Mouse (Mus musculus) T-helper 17 cell (primary cell): ENCODE results near the gene Rapgef3.

Experiments
- in situ Hi-C, 2 experiments: fragments of 300-600 bp; cut with MboI, MseI; formaldehyde crosslinking; loops; 1 replicate in 1 of 2; 2 replicates in 1 of 2; pipeline ENCODE4 v1.15.1; 2025; ENCODE audit warnings: high pct_unique_total_duplicates in 2 of 2

The Rapgef3 gene

GRCm38 (mm10) chr15:97767280-97768186 lies at the start of gene Rapgef3:
Gene Rapgef3, minus strand, starts transcription at chr15:97767972.
- in situ Hi-C loops, result loop anchor here in 1 of 2 experiments (10.0 kb wide), 1 partner anchor 53 kb away; no protein-coding TSS in a partner anchor

GRCm38 (mm10) chr15:97816199-97816994 lies 48.6 kb upstream of the Rapgef3 start:
- in situ Hi-C loops, result no loop called here

- in situ Hi-C loops, result no loop called here
Observed at GRCm38 (mm10) chr15:97815254-97815653, 47.5 kb upstream of the Rapgef3 start.

DNA sequence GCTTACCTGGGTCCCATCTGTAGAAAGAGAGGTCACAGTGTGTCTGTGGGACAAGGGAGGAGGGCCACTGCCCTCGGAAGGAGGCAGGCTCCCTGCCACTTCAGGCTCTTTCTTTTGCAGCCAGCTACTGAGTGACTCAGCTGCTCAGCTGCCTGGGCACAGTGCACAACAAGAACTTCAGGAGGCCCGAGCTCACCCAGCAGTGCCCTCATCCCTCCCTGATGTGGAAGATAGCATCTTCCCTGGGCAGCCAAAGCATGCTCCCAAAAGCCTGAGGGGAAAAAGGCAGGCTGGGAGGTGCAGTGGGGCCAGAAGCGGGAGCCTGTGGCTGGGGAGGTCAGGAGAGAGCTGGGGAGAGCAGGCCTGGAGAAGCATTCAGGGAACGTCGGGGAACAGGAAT lies 46.9 kb upstream of the Rapgef3 start:
- in situ Hi-C loops, result no loop called here

DNA sequence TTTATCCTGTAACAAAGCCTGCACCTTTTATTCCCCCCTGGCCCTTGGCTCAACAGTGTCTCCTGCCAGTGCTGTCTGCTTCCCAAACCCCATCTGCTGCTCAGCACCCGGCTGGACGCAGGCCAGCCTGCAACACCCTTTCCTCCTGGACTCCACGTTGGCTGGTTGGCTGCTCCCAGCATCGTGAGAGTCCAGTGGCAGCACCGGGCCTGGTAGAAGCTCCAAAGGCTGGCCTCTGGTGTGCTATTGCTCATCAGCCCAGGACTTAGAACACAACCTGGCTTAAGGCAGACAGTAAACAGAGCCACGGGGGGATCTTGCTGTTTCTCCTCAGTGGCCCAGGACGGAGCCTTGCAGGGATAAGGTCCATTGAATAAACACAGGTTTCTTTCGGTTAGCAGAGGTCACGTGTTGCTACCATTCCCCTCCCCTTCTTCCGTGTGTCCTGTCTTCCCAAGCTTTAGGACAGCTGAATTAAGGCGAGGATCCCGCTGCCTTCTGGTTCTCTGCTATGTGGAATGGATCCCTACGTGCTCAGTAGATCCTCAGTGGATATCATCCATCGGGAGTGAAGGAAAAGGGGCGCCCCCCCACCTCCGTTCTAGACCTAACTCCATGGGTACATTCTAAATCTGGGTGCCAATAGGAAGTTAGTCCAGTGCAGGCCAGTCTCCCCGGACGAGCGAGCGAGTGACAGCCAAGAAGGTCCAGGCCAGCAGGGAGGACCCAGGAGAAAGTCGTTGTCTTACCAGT lies 45.9 kb upstream of the Rapgef3 start:
- in situ Hi-C loops, result no loop called here

GRCm38 (mm10) chr15:97812875-97813274 lies 45.1 kb upstream of the Rapgef3 start:
- in situ Hi-C loops, result no loop called here

DNA sequence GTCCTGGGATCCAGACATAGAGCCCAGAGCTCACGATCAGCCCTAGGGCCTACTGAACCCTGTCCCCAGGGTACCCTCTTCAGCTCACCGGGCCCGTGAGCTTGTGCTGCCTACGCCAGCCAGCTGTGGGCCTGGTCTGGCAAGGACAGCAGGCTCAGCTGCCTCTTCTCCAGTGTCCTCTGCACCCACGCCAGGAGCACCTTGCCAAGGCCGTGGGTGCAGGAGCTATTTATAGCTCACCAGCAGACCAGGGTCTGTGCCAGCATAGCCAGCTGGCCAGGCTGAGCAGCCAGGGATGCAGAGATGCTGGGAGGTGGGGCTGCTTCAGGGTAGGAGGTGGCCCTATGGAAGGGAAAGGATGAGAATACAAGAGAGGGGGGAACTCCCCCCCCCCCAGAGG lies 44.4 kb upstream of the Rapgef3 start:
- in situ Hi-C loops, result no loop called here

GRCm38 (mm10) chr15:97811307-97811706 lies 43.5 kb upstream of the Rapgef3 start:
- in situ Hi-C loops, result no loop called here

DNA sequence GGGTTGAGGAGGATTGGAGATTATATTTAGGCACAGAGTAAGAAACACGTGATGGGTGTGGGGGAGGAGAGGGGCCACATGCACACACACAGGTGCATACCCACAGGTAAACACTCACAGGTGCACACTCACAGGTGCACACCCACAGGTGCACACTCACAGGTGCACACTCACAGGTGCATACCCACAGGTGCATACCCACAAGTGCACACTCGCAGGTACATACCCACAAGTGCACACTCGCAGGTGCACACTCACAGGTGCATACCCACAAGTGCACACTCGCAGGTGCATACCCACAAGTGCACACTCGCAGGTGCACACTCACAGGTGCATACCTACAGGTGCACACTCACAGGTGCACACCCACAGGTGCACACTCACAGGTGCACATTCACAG lies 42.6 kb upstream of the Rapgef3 start:
- in situ Hi-C loops, result no loop called here

DNA sequence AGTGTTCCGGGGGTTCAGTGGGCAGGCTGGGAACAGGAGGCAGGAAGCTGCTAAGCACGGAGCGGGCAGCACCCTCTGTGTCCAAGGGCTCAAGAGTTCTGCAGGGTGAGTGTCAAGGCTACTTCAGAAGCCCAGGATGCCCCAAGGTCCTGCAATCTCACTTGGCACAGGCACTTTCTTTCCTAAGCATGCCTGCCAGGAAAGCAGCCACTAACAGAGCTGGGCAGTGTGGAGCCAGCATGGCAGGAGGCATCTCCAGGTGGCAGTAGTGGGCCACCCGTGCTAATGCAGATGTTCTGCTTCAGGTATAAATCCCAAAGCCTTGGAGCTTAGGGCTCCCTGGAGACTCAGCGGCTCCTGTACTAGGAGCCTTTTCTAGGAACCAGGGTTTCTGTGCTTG lies 42.2 kb upstream of the Rapgef3 start:
- in situ Hi-C loops, result no loop called here

GRCm38 (mm10) chr15:97809206-97809605 lies 41.4 kb upstream of the Rapgef3 start:
- in situ Hi-C loops, result no loop called here

GRCm38 (mm10) chr15:97808532-97808931 lies 40.8 kb upstream of the Rapgef3 start:
- in situ Hi-C loops, result no loop called here

DNA sequence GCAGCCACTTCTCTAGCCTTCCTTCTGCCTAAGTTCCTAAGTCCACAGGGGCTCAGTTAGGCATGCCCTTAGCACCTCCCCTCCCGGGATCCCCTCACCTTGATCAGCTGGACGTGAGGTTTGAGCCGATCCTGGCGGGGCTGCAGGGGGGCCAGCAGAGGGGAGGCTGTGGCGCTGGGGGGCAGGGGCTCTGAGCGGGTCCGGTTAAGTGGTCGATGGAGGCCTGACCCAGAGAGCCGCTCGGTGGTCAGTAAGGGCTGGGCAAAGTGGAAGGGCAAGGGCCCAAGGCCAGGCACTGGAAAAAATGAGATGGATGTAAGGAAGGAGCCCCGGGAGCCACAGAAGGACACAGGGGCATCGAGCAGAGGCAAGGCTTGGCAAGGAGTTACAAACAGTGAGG lies 40.1 kb upstream of the Rapgef3 start:
- in situ Hi-C loops, result no loop called here

DNA sequence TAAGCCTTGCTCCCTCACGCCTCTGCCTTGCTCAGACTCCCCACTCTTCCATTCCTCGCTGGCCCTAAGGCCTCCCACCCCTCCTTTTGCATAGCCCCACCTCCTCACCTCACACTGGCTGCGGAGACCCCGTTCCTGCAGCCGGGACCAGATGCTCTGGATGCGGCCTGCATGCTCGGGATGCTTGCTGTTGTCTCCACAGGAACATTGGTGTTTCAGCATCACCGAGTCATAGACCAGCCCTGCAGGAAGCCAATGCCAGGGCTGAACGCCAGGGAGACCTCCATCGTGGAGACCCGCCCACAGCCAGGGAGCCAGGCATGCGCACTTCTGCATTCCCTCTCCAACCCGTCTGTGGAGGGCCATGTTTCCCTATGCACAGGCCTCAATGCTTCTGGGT lies 34.8 kb upstream of the Rapgef3 start:
- in situ Hi-C loops, result no loop called here

DNA sequence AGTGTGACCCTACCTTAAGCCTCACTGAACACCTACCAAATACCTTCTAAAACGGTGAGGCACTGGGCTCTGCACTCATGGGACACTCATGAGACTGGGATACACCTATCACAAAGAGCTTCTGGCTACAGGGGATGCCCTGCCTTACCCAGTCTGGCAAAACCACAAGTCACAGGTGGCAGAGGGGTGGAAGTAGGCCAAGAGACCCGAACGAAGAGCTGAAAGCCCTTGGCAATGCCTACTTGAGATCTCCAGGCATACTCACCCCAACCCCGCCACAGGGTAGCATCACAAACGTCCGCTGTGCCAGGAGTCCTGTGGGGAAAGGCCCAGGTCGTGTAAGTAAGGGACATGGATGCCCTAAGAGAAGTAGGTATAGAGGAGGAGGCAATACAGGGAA lies 34.0 kb upstream of the Rapgef3 start:
- in situ Hi-C loops, result no loop called here

DNA sequence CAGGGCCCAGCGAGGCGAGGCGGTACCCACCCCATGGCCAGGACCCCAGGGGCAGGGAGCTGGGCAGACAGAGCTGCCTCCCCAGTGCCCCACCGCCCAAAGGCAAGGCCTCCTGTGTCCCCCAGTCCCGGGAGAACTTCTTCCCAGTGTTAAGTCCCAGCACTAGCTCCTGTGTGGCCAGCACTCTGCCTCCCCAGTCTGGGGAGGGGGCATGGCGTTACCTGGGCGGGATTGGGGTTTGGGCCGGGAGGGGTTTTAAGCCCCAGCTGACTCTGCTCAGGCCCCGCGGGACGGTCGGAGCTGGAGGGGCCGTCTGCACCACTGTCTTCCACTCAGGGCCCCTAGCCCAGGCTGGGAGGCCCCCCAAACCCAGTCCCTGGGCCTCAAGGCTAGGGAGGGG lies 33.1 kb upstream of the Rapgef3 start:
- in situ Hi-C loops, result no loop called here

GRCm38 (mm10) chr15:97799446-97799845 lies 31.7 kb upstream of the Rapgef3 start:
- in situ Hi-C loops, result loop anchor here in 1 of 2 experiments (10.0 kb wide), 1 partner anchor 45 kb away; the partner anchor contains the start of gene Hdac7

- in situ Hi-C loops, result loop anchor here in 1 of 2 experiments (10.0 kb wide), 1 partner anchor 47 kb away; the partner anchor contains the start of gene Hdac7
Observed at GRCm38 (mm10) chr15:97798134-97798533, 30.4 kb upstream of the Rapgef3 start.

- in situ Hi-C loops, result loop anchor here in 1 of 2 experiments (10.0 kb wide), 1 partner anchor 48 kb away; the partner anchor contains the start of gene Hdac7
Observed at GRCm38 (mm10) chr15:97796674-97797310, 29.0 kb upstream of the Rapgef3 start.

DNA sequence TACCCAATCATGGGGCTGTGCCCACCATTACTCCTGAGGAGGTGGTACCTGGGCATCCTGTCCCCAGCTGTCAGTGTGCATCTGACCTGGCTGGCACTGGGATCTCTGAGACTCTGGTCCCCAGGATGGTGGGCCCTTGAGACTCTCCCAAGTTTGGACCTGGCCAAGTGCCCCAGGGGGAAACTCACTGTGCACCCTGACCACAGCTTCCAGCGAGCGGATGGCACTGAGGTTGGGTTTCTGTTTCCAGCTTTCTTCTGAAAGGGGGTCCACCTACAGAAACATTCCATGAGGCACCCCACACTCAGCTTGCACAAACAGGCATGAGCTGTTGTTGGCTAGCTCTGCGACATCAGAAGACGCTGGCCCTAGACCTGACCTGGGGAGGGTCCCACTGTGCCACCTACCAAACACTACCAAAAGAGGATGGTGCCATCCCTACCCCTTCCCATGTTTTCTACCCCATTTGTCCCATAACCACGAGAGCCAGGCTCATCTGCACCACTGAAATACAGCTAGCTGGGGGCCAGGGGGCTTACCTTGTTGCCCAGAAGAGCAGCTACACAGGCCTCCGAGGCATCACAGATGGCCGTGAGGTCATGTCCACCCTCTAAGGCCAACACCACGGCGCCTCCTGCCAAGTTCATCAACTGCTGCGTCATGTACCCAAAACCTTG lies 27.9 kb upstream of the Rapgef3 start:
- in situ Hi-C loops, result loop anchor here in 1 of 2 experiments (10.0 kb wide), 1 partner anchor 49 kb away; the partner anchor contains the start of gene Hdac7
